Mouse (Mus musculus) layer of hippocampus, adult 8-10 months (tissue): ENCODE measurements around the gene Islr2. TPM values are rescaled to one million over a fixed set of nuclear protein-coding genes. Genes with fewer than 3 reads are reported as not detected.

Source experiments
- DNase-seq, 2 experiments: peaks; one replicate each; pipeline ENCODE4 v3.0.0; 2022; ENCODE audit warnings: low spot score in 2 of 2
- microRNA-seq, 2 experiments: library from miRNA; unstranded; fragments of <30 nt; microRNA quantifications; one replicate each; pipeline ENCODE4 v1.2.0; 2022
- total RNA-seq, 4 experiments: library from RNA; stranded (reverse); gene quantifications; 2 replicates each; pipeline ENCODE4 v1.2.4; 2022

The Islr2 gene
- total RNA-seq, 4 experiments from 2014 or later, result 92.3 to 112 (median 95.9) TPM

GRCm38 (mm10) chr9:58156819-58157560 lies 47.1 kb downstream of the Islr2 start:
- DNase-seq, result no peak

GRCm38 (mm10) chr9:58155366-58155765 lies 48.8 kb downstream of the Islr2 start:
- no peak for DNase-seq

- DNase-seq, result no peak
Observed at GRCm38 (mm10) chr9:58153095-58153494, 51.0 kb downstream of the Islr2 start.

- DNase-seq, result no peak
Observed at GRCm38 (mm10) chr9:58150733-58151361, 53.3 kb downstream of the Islr2 start.

- no peak for DNase-seq
Observed at GRCm38 (mm10) chr9:58148806-58149205, 55.3 kb downstream of the Islr2 start.

Small RNA genes lying within 50 kb of the gene (microRNA-seq; reads per million reads assigned to microRNA genes)
- 0 reads per million in 2 experiments for gene Mir6385

Other genes starting within 250 kb of the Islr2 start
- gene Cyp11a1, start 197.9 kb downstream of the Islr2 start, total RNA-seq, result 1 to 10 TPM; 2.4 to 4.6 (median 3.1) TPM
- 10 to 100 TPM; 17.0 to 22.6 (median 18.2) TPM for gene Stra6, start 140.5 kb downstream of the Islr2 start, total RNA-seq
- 1 to 10 TPM in 3 of 4 experiments, under 1 TPM in 1; 0.87 to 2.0 (median 1.3) TPM for gene Ccdc33, start 85.5 kb downstream of the Islr2 start, total RNA-seq
- 10 to 100 TPM; 12.8 to 17.1 (median 13.6) TPM for gene Islr, start within 50 bp of the Islr2 start, total RNA-seq
- 10 to 100 TPM; 13.2 to 19.0 (median 15.6) TPM for gene Pml, start 45.5 kb upstream of the Islr2 start, total RNA-seq
- 10 to 100 TPM; 65.2 to 77.4 (median 75.3) TPM for gene Stoml1, start 48.8 kb upstream of the Islr2 start, total RNA-seq
- gene Loxl1, start 108.9 kb upstream of the Islr2 start, total RNA-seq, result 1 to 10 TPM; 2.6 to 4.2 (median 3.0) TPM
- gene Tbc1d21, start 166.1 kb upstream of the Islr2 start, total RNA-seq, result not detected